28 mouse cellular contexts compared by ENCODE assay signal in the genomic region with DNA sequence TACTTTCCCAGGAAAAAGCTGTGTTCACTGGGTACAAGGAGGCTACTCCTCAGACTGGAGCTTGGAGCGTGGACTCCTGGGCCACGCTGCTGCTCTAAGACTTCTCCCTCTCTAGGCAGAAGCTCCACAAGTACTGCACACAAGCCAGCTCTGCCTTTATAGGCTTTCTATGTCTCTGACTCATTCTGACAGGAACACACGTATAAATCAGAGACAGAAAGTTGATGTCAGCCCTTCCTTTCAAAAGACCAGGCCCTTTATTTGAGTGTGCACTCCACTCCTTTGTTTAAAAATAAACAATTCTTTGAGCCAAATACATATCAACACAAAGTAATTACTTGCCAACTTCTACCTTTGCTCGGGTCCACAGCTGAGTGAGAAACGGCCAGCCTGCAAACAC.
DNase-seq lines count a peak whose midpoint lies in the region; ATAC-seq and TF ChIP-seq lines count a peak whose summit lies in the region.
"Had no signal": no experiment of that assay in that cellular context is flagged by ENCODE, and none has a peak within 500 bp of the region (broad histone marks: within the 10 kb centered on the region; RNA-seq: fewer than 3 reads in every experiment).

No protein-coding gene starts in this region.

- DNase-seq in kidney, postnatal 0 days (ENCODE audit: low spot score), result peak; percentile 8
- DNase-seq in lung, embryonic 14.5 days, result peak; percentile 26
- no peak for DNase-seq in lung, adult 2 months
- peak; percentile 3 for DNase-seq in lung, postnatal 25 days (ENCODE audit: low spot score)
- no peak for DNase-seq in lung, postnatal 4 days
- no peak for DNase-seq in adrenal gland, adult 18-20 months (ENCODE audit: low spot score in 2 of 2)
- DNase-seq: adrenal gland, adult 8-10 months; adrenal gland, postnatal 25 days; cerebellum, adult 11-12 months; cerebellum, adult 8-10 months; cerebellum, postnatal 10 days; cerebellum, postnatal 36 days; embryo, embryonic 11 days; gastrocnemius, postnatal 25 days; heart, adult 18-20 months; heart, postnatal 10 days; heart, postnatal 36 days had no signal

- no peak for TF ChIP-seq CTCF in kidney, postnatal 0 days (IDR thresholded peaks at IDR 0.05; ENCODE audit: low read depth)
- TF ChIP-seq CTCF in lung, embryonic 14.5 days (IDR thresholded peaks at IDR 0.05; ENCODE audit: low read depth), result no peak
- no peak for TF ChIP-seq CTCF in lung, adult 2 months (IDR thresholded peaks at IDR 0.05; ENCODE audit: insufficient read depth, low read length)

- H3K9me3 ChIP-seq in kidney, postnatal 0 days (replicated peaks; ENCODE audit: low read length), result no peaks in the 10 kb centered on the region
- no peaks in the 10 kb centered on the region for H3K9me3 ChIP-seq in kidney, embryonic 15.5 days (replicated peaks)
- no peaks in the 10 kb centered on the region for H3K9me3 ChIP-seq in lung, embryonic 14.5 days (ENCODE audit: low read depth, low read length)
- H3K9me3 ChIP-seq: embryonic facial prominence, embryonic 10.5 days; embryonic facial prominence, embryonic 13.5 days; forebrain, embryonic 12.5 days; forebrain, embryonic 15.5 days; heart, embryonic 12.5 days; heart, embryonic 15.5 days; hindbrain, embryonic 10.5 days; hindbrain, embryonic 13.5 days had no signal

- H3K4me1 ChIP-seq in kidney, postnatal 0 days (replicated peaks; ENCODE audit: insufficient read depth, low read length), result no peaks in the 10 kb centered on the region
- H3K4me1 ChIP-seq in kidney, embryonic 15.5 days, result no peaks in the 10 kb centered on the region
- no peaks in the 10 kb centered on the region for H3K4me1 ChIP-seq in lung, embryonic 14.5 days (ENCODE audit: insufficient read depth)
- peaks cover 2% of the 10 kb centered on the region; the same call in 1 of the 2 replicates for H3K4me1 ChIP-seq in lung, adult 2 months (ENCODE audit: control insufficient read depth, insufficient read depth, low read length)
- H3K4me1 ChIP-seq: embryonic facial prominence, embryonic 10.5 days; embryonic facial prominence, embryonic 13.5 days; forebrain, embryonic 12.5 days; forebrain, embryonic 15.5 days; heart, embryonic 12.5 days; heart, embryonic 15.5 days; hindbrain, embryonic 10.5 days; hindbrain, embryonic 13.5 days had no signal

- 73% methylated on average over 5 of the region's 5 CpGs for WGBS in kidney, postnatal 0 days
- 79% methylated on average over 5 of the region's 5 CpGs for WGBS in kidney, embryonic 15.5 days
- WGBS in lung, embryonic 14.5 days, result 63% methylated on average over 5 of the region's 5 CpGs
- 50% methylated on average over 5 of the region's 5 CpGs for WGBS in lung, adult 2 months

- no peak overlapping the region for H3K9ac ChIP-seq in kidney, postnatal 0 days (ENCODE audit: low read depth, low read length)
- no peak overlapping the region for H3K9ac ChIP-seq in kidney, embryonic 15.5 days
- no peak overlapping the region for H3K9ac ChIP-seq in lung, embryonic 14.5 days
- H3K9ac ChIP-seq: embryonic facial prominence, embryonic 13.5 days; forebrain, embryonic 12.5 days; forebrain, embryonic 15.5 days; heart, embryonic 12.5 days; heart, embryonic 15.5 days; hindbrain, embryonic 13.5 days had no signal

- TF ChIP-seq POLR2A in lung, adult 2 months (IDR thresholded peaks at IDR 0.05; ENCODE audit: borderline replicate concordance, extremely low read depth, low read depth, low read length), result no peak

- H3K27ac ChIP-seq in kidney, postnatal 0 days, result no peak overlapping the region
- no peak overlapping the region for H3K27ac ChIP-seq in kidney, embryonic 15.5 days
- H3K27ac ChIP-seq in lung, embryonic 14.5 days (ENCODE audit: low read depth), result no peak overlapping the region
- H3K27ac ChIP-seq: embryonic facial prominence, embryonic 10.5 days; embryonic facial prominence, embryonic 13.5 days; forebrain, embryonic 12.5 days; forebrain, embryonic 15.5 days; heart, embryonic 15.5 days; hindbrain, embryonic 10.5 days; hindbrain, embryonic 13.5 days had no signal

- H3K4me2 ChIP-seq in kidney, postnatal 0 days (ENCODE audit: low read length), result no peak overlapping the region
- H3K4me2 ChIP-seq in kidney, embryonic 15.5 days, result no peak overlapping the region
- H3K4me2 ChIP-seq in lung, embryonic 14.5 days, result no peak overlapping the region
- H3K4me2 ChIP-seq: embryonic facial prominence, embryonic 13.5 days; forebrain, embryonic 12.5 days; forebrain, embryonic 15.5 days; heart, embryonic 12.5 days; heart, embryonic 15.5 days; hindbrain, embryonic 13.5 days had no signal

- 0 out of 2 replicates have a peak, but pooled peaks cover 2% of the 10 kb centered on the region for H3K36me3 ChIP-seq in kidney, postnatal 0 days (ENCODE audit: insufficient read depth, low read length)
- peaks cover 18% of the 10 kb centered on the region for H3K36me3 ChIP-seq in kidney, embryonic 15.5 days
- peaks cover 15% of the 10 kb centered on the region for H3K36me3 ChIP-seq in lung, embryonic 14.5 days (ENCODE audit: insufficient read depth)
- H3K36me3 ChIP-seq: forebrain, embryonic 12.5 days had no signal

- no peak overlapping the region for H3K4me3 ChIP-seq in kidney, postnatal 0 days (replicated peaks; ENCODE audit: low read depth, low read length)
- no peak overlapping the region for H3K4me3 ChIP-seq in kidney, embryonic 15.5 days (replicated peaks)
- no peak overlapping the region for H3K4me3 ChIP-seq in lung, embryonic 14.5 days (ENCODE audit: low read depth, low read length)
- H3K4me3 ChIP-seq in lung, adult 2 months (replicated peaks; ENCODE audit: extremely low read depth, low read depth, low read length), result no peak overlapping the region
- H3K4me3 ChIP-seq: embryonic facial prominence, embryonic 10.5 days; embryonic facial prominence, embryonic 13.5 days; erythroblast, embryonic 14.5 days; forebrain, embryonic 12.5 days; forebrain, embryonic 15.5 days; heart, embryonic 12.5 days; heart, embryonic 15.5 days; hindbrain, embryonic 10.5 days; hindbrain, embryonic 13.5 days had no signal

- no peak for ATAC-seq in kidney, postnatal 0 days (replicated peaks; ENCODE audit: low FRiP score, low read depth)
- ATAC-seq in kidney, embryonic 15.5 days (replicated peaks; ENCODE audit: low FRiP score), result no peak
- peak; percentile 31; the same call in 1 of the 2 replicates for ATAC-seq in lung, embryonic 14.5 days (ENCODE audit: insufficient read depth)
- ATAC-seq: CD4-positive, CD25-positive, alpha-beta regulatory T cell, adult 4 months; forebrain, embryonic 15.5 days had no signal

- no peaks in the 10 kb centered on the region for H3K27me3 ChIP-seq in kidney, postnatal 0 days (ENCODE audit: insufficient read depth, low read length)
- H3K27me3 ChIP-seq in kidney, embryonic 15.5 days, result no peaks in the 10 kb centered on the region
- H3K27me3 ChIP-seq in lung, embryonic 14.5 days (ENCODE audit: insufficient read depth, low read length), result no peaks in the 10 kb centered on the region
- H3K27me3 ChIP-seq: embryonic facial prominence, embryonic 13.5 days; forebrain, embryonic 12.5 days; forebrain, embryonic 15.5 days; heart, embryonic 12.5 days; heart, embryonic 15.5 days; hindbrain, embryonic 13.5 days had no signal

Comparison
In these comparisons a context has a peak if more than half of its experiments do, and no peak if none do; other contexts are left out.
1. DNase-seq: peak in kidney, postnatal 0 days (single experiment), lung, embryonic 14.5 days (single experiment) and lung, postnatal 25 days (single experiment); none in lung, adult 2 months (single experiment), lung, postnatal 4 days (0 of 2) and adrenal gland, adult 18-20 months (0 of 2).